Mouse (Mus musculus) embryonic fibroblast, embryonic 13.5 days (primary cell): ENCODE results near the gene Rad51b.

Source experiments
- CTCF ChIP-seq: IDR thresholded peaks from 2 replicates; pipeline ENCODE4 v1.5.1; 2011; ENCODE audit warnings: mild to moderate bottlenecking, control low read depth, low read length, moderate library complexity, borderline replicate concordance; ENCODE audit not compliant: insufficient read depth
- POLR2A ChIP-seq: IDR thresholded peaks from 2 replicates; pipeline ENCODE4 v1.6.1; 2011; ENCODE audit warnings: low read depth, mild to moderate bottlenecking, control low read depth, low read length, moderate library complexity

- TF ChIP-seq CTCF (no peak), POLR2A (no peak)
These were observed 49.0 kb upstream of the Rad51b start for GRCm38 (mm10) chr12:79248110-79248509.
